16 mouse cellular contexts compared by ENCODE assay signal in genomic region chr5:128843982-128844381, GRCm38 (mm10).
DNase-seq lines count a peak whose midpoint lies in the region; ATAC-seq and TF ChIP-seq lines count a peak whose summit lies in the region.
"Had no signal": no experiment of that assay in that cellular context is flagged by ENCODE, and none has a peak within 500 bp of the region (broad histone marks: within the 10 kb centered on the region; RNA-seq: fewer than 3 reads in every experiment).

No protein-coding gene starts in this region.

- no peaks in the 10 kb centered on the region for H3K36me3 ChIP-seq in E14TG2a.4 (ENCODE audit: insufficient read depth, low read length)
- no peaks in the 10 kb centered on the region for H3K36me3 ChIP-seq in midbrain, embryonic 10.5 days
- H3K36me3 ChIP-seq: embryonic facial prominence, embryonic 15.5 days; hindbrain, embryonic 15.5 days; midbrain, embryonic 12.5 days had no signal

- intact Hi-C loops in left cerebral cortex, adult 2 months (cut with DNase I): no loop called here
- intact Hi-C loops in left cerebral cortex, postnatal 4 days (cut with DNase I): no loop called here

- peak; percentile 3 for DNase-seq in CD4-positive, CD25-positive, alpha-beta regulatory T cell, adult 2 months (ENCODE audit: low read depth, low spot score)
- no peak for DNase-seq in left cerebral cortex, adult 2 months (ENCODE audit: extremely low spot score in 1 of 2, low spot score in 2 of 2)
- DNase-seq in left cerebral cortex, postnatal 4 days: no peak
- DNase-seq in midbrain, embryonic 10.5 days (ENCODE audit: low spot score): no peak
- no peak for DNase-seq in right cerebral cortex, postnatal 36 days (ENCODE audit: low spot score in 2 of 2)
- DNase-seq: adrenal gland, postnatal 14 days; cerebellum, adult 9-10 months; heart, postnatal 10 days; kidney, adult 9 months; lung, postnatal 14 days had no signal

- ATAC-seq in CD4-positive, CD25-positive, alpha-beta regulatory T cell, adult 4 months: no peak

- H3K27ac ChIP-seq in left cerebral cortex, adult 2 months: no peak overlapping the region
- no peak overlapping the region for H3K27ac ChIP-seq in cortical plate, adult 2 months (ENCODE audit: insufficient read depth, low read length)
- no peak overlapping the region for H3K27ac ChIP-seq in midbrain, embryonic 10.5 days (replicated peaks)
- H3K27ac ChIP-seq: embryonic facial prominence, embryonic 15.5 days; hindbrain, embryonic 15.5 days; midbrain, embryonic 12.5 days had no signal

- H3K9me3 ChIP-seq in E14TG2a.4 (ENCODE audit: low read length): 0 out of 2 replicates have a peak, but pooled peaks cover 5% of the 10 kb centered on the region
- 0 out of 2 replicates have a peak, but pooled peaks cover 5% of the 10 kb centered on the region for H3K9me3 ChIP-seq in midbrain, embryonic 10.5 days (replicated peaks)
- H3K9me3 ChIP-seq: embryonic facial prominence, embryonic 15.5 days; hindbrain, embryonic 15.5 days had no signal

- H3K27me3 ChIP-seq in E14TG2a.4 (ENCODE audit: insufficient read depth, low read length): no peaks in the 10 kb centered on the region
- no peaks in the 10 kb centered on the region for H3K27me3 ChIP-seq in midbrain, embryonic 10.5 days (ENCODE audit: low read depth, poor library complexity, severe bottlenecking)
- H3K27me3 ChIP-seq: embryonic facial prominence, embryonic 15.5 days; hindbrain, embryonic 15.5 days; midbrain, embryonic 12.5 days had no signal

- WGBS in midbrain, embryonic 10.5 days: 46% methylated on average over 2 of the region's 2 CpGs

- no peak overlapping the region for H3K4me3 ChIP-seq in left cerebral cortex, adult 2 months
- H3K4me3 ChIP-seq in E14TG2a.4 (replicated peaks; ENCODE audit: low read length): no peak overlapping the region
- no peak overlapping the region for H3K4me3 ChIP-seq in cortical plate, adult 2 months (ENCODE audit: insufficient read depth, low read length)
- no peak overlapping the region for H3K4me3 ChIP-seq in midbrain, embryonic 10.5 days
- H3K4me3 ChIP-seq: embryonic facial prominence, embryonic 15.5 days; hindbrain, embryonic 15.5 days; midbrain, embryonic 12.5 days had no signal

- H3K4me1 ChIP-seq in E14TG2a.4 (replicated peaks; ENCODE audit: low read depth, low read length): peaks cover 6% of the 10 kb centered on the region; the same call in 1 of the 2 replicates
- peaks cover 21% of the 10 kb centered on the region for H3K4me1 ChIP-seq in cortical plate, adult 2 months (ENCODE audit: control insufficient read depth, insufficient read depth, low read length)
- peaks cover 19% of the 10 kb centered on the region for H3K4me1 ChIP-seq in midbrain, embryonic 10.5 days
- H3K4me1 ChIP-seq: embryonic facial prominence, embryonic 15.5 days had no signal

- TF ChIP-seq POLR2A in cortical plate, adult 2 months (IDR thresholded peaks at IDR 0.05; ENCODE audit: extremely low read depth, insufficient read depth, low read length): no peak

- peak; percentile 39 for TF ChIP-seq CTCF in left cerebral cortex, adult 2 months (IDR thresholded peaks at IDR 0.05)
- TF ChIP-seq CTCF in E14TG2a.4 (conservative IDR thresholded peaks at IDR 0.05; ENCODE audit: low read length): peak; percentile 76
- 0 out of 2 replicates have a peak, but pooled peaks have one; percentile 8 for TF ChIP-seq CTCF in cortical plate, adult 2 months (IDR thresholded peaks at IDR 0.05; ENCODE audit: extremely low read depth, insufficient read depth, low read length)

Comparison
In these comparisons a context has a peak if more than half of its experiments do, and no peak if none do; other contexts are left out.
1. CTCF ChIP-seq: peak in every context shown above with its lines; median percentile 76 in E14TG2a.4; 39 in left cerebral cortex, adult 2 months; 8 in cortical plate, adult 2 months.